Mouse (Mus musculus) testis, adult 2 months (tissue): ENCODE measurements around the gene Dnajc9. TPM values are rescaled to one million over a fixed set of nuclear protein-coding genes. Genes with fewer than 3 reads are reported as not detected.

ENCODE experiments used
- H3K27ac ChIP-seq: fragments of 200-500 bp; 2 replicates; pipeline ENCODE4 v1.5.1; 2012; ENCODE audit warnings: low read depth, low read length; ENCODE audit not compliant: control insufficient read depth, insufficient read depth
- H3K27me3 ChIP-seq: fragments of 200-500 bp; 2 replicates; pipeline ENCODE4 v1.6.1; 2012; ENCODE audit warnings: mild to moderate bottlenecking, low read length, moderate library complexity; ENCODE audit not compliant: control insufficient read depth, insufficient read depth
- H3K36me3 ChIP-seq: fragments of 200-500 bp; 2 replicates; pipeline ENCODE4 v1.6.1; 2012; ENCODE audit warnings: mild to moderate bottlenecking, low read length; ENCODE audit not compliant: control insufficient read depth, insufficient read depth
- H3K4me1 ChIP-seq: fragments of 200-500 bp; 2 replicates; pipeline ENCODE4 v1.6.1; 2012; ENCODE audit warnings: low read length; ENCODE audit not compliant: control insufficient read depth, insufficient read depth
- H3K4me3 ChIP-seq: fragments of 200-500 bp; 2 replicates; pipeline ENCODE4 v1.5.1; 2012; ENCODE audit warnings: low read depth, mild to moderate bottlenecking, low read length, moderate library complexity, mixed read lengths; ENCODE audit not compliant: control insufficient read depth
- CTCF ChIP-seq: fragments of 200-500 bp; IDR thresholded peaks from 2 replicates; pipeline ENCODE4 v1.5.1; 2012; ENCODE audit warnings: low read depth, mild to moderate bottlenecking, inconsistent platforms, low read length, moderate library complexity; ENCODE audit not compliant: control insufficient read depth, insufficient read depth, insufficient replicate concordance
- POLR2A ChIP-seq: fragments of 200-500 bp; IDR thresholded peaks from 2 replicates; pipeline ENCODE4 v1.6.1; 2012; ENCODE audit warnings: low read depth, mild to moderate bottlenecking, inconsistent platforms, low read length, moderate library complexity; ENCODE audit not compliant: control insufficient read depth
- polyA plus RNA-seq: library from polyadenylated mRNA; depleted of rRNA; stranded (reverse); fragments of >200 nt; gene quantifications from 2 replicates; pipeline ENCODE4 v1.2.3, GENCODE M21; 2012; rRNA removed

Dnajc9 gene
- polyA plus RNA-seq: 104 and 140 TPM in 2 replicates

- Histone ChIP-seq H3K4me1 (peaks cover under 1% of the 10 kb centered on the region), H3K27ac (peak within 1 kb of the TSS; percentile 95), H3K36me3 (no peaks in the 10 kb centered on the region), H3K4me3 (peak within 1 kb of the TSS; percentile 99), H3K27me3 (no peaks in the 10 kb centered on the region)
- TF ChIP-seq POLR2A (peak; percentile 89), CTCF (no peak)
Observed at GRCm38 (mm10) chr14:20388441-20389129, at the start of gene Dnajc9. TSS of gene Dnajc9 (minus strand) at chr14:20388910.

- H3K4me3 ChIP-seq: no peak overlapping the region
- no peaks in the 10 kb centered on the region for H3K27me3 ChIP-seq
- TF ChIP-seq POLR2A: no peak
- H3K27ac ChIP-seq: no peak overlapping the region
- H3K36me3 ChIP-seq: peaks cover 1% of the 10 kb centered on the region; the same call in 1 of the 2 replicates
- H3K4me1 ChIP-seq: no peaks in the 10 kb centered on the region
Observed at GRCm38 (mm10) chr14:20436976-20437375, 48.3 kb upstream of the Dnajc9 start.

GRCm38 (mm10) chr14:20432420-20432819 lies 43.7 kb upstream of the Dnajc9 start:
- H3K27ac ChIP-seq: no peak overlapping the region
- H3K27me3 ChIP-seq: no peaks in the 10 kb centered on the region
- TF ChIP-seq POLR2A: no peak
- TF ChIP-seq CTCF: no peak
- no peak overlapping the region for H3K4me3 ChIP-seq
- no peaks in the 10 kb centered on the region for H3K4me1 ChIP-seq
- H3K36me3 ChIP-seq: peaks cover 1% of the 10 kb centered on the region; the same call in 1 of the 2 replicates

- TF ChIP-seq CTCF (no peak), POLR2A (no peak)
- no peak overlapping the region for H3K27ac ChIP-seq
- H3K4me1 ChIP-seq: no peaks in the 10 kb centered on the region
Observed at GRCm38 (mm10) chr14:20431726-20432125, 43.0 kb upstream of the Dnajc9 start.

GRCm38 (mm10) chr14:20429833-20430232 lies 41.1 kb upstream of the Dnajc9 start:
- Histone ChIP-seq H3K4me3 (no peak overlapping the region), H3K27ac (no peak overlapping the region), H3K36me3 (no peaks in the 10 kb centered on the region; the same call in 1 of the 2 replicates), H3K4me1 (no peaks in the 10 kb centered on the region), H3K27me3 (no peaks in the 10 kb centered on the region)
- no peak for TF ChIP-seq CTCF
- no peak for TF ChIP-seq POLR2A

More at GRCm38 (mm10) chr14:20431726-20432125, 43.0 kb upstream of the Dnajc9 start:
- Histone ChIP-seq H3K4me3 (no peak overlapping the region), H3K36me3 (peaks cover 1% of the 10 kb centered on the region; the same call in 1 of the 2 replicates), H3K27me3 (no peaks in the 10 kb centered on the region)

- no peaks in the 10 kb centered on the region for H3K27me3 ChIP-seq
- H3K4me1 ChIP-seq: no peaks in the 10 kb centered on the region
- TF ChIP-seq POLR2A: no peak
- TF ChIP-seq CTCF: no peak
- no peak overlapping the region for H3K27ac ChIP-seq
- no peak overlapping the region for H3K4me3 ChIP-seq
- no peaks in the 10 kb centered on the region; the same call in 1 of the 2 replicates for H3K36me3 ChIP-seq
Observed at GRCm38 (mm10) chr14:20428593-20428992, 39.9 kb upstream of the Dnajc9 start.

- Histone ChIP-seq H3K27me3 (no peaks in the 10 kb centered on the region), H3K4me1 (no peaks in the 10 kb centered on the region), H3K36me3 (no peaks in the 10 kb centered on the region; the same call in 1 of the 2 replicates), H3K27ac (no peak overlapping the region), H3K4me3 (no peak overlapping the region)
- TF ChIP-seq POLR2A (no peak), CTCF (no peak)
Observed at GRCm38 (mm10) chr14:20423046-20423445, 34.3 kb upstream of the Dnajc9 start.

- Histone ChIP-seq H3K27ac (no peak overlapping the region), H3K36me3 (no peaks in the 10 kb centered on the region; the same call in 1 of the 2 replicates), H3K27me3 (no peaks in the 10 kb centered on the region), H3K4me1 (no peaks in the 10 kb centered on the region), H3K4me3 (no peak overlapping the region)
- TF ChIP-seq CTCF (no peak), POLR2A (no peak)
Observed at GRCm38 (mm10) chr14:20422257-20422656, 33.5 kb upstream of the Dnajc9 start.
